Comparison of ENCODE assay signal across 14 mouse cellular contexts in the genomic region with DNA sequence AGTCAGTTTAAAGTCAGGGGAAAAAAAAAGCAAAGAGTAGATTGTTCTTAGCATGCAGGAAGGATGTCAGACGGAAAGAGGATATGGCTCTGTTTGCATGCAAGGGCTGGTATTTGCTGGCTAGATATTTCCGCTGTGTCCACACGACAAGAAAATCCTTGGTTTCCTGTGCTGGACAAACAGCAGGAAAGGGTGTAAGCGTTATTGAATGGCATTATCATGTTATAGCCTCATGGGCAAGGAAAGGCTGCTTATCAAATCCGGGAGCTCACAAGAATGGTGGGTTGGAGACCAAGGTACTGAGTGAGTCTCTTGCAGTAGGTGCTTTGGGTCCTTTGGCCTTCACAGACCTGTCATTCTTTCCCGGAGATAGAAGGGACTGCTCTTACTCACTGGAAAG.
DNase-seq lines count a peak whose midpoint lies in the region; ATAC-seq and TF ChIP-seq lines count a peak whose summit lies in the region.
"Had no signal": no experiment of that assay in that cellular context is flagged by ENCODE, and none has a peak within 500 bp of the region (broad histone marks: within the 10 kb centered on the region; RNA-seq: fewer than 3 reads in every experiment).

No protein-coding gene starts in this region.

- no peaks in the 10 kb centered on the region for H3K27me3 ChIP-seq in kidney, embryonic 16.5 days (ENCODE audit: insufficient read depth, low read length)
- H3K27me3 ChIP-seq in heart, postnatal 0 days (ENCODE audit: control insufficient read depth, insufficient read depth, low read length) = no peaks in the 10 kb centered on the region
- H3K27me3 ChIP-seq in liver, embryonic 13.5 days = no peaks in the 10 kb centered on the region
- H3K27me3 ChIP-seq: hindbrain, embryonic 12.5 days; midbrain, embryonic 12.5 days had no signal

- H3K27ac ChIP-seq in kidney, embryonic 16.5 days (ENCODE audit: low read length) = no peak overlapping the region; the same call in 1 of the 2 replicates
- peak overlapping the region; percentile 30; the same call in 1 of the 2 replicates for H3K27ac ChIP-seq in heart, postnatal 0 days (ENCODE audit: low read depth)
- no peak overlapping the region for H3K27ac ChIP-seq in liver, embryonic 13.5 days
- H3K27ac ChIP-seq: hindbrain, embryonic 12.5 days; left cerebral cortex, adult 2 months; midbrain, embryonic 12.5 days had no signal

- H3K4me1 ChIP-seq in kidney, embryonic 16.5 days (ENCODE audit: insufficient read depth, low read length) = no peaks in the 10 kb centered on the region
- no peaks in the 10 kb centered on the region for H3K4me1 ChIP-seq in heart, postnatal 0 days (ENCODE audit: control insufficient read depth, insufficient read depth)
- H3K4me1 ChIP-seq in liver, embryonic 13.5 days (replicated peaks) = no peaks in the 10 kb centered on the region

- no peaks in the 10 kb centered on the region for H3K36me3 ChIP-seq in kidney, embryonic 16.5 days (ENCODE audit: insufficient read depth, low read length)
- no peaks in the 10 kb centered on the region for H3K36me3 ChIP-seq in heart, postnatal 0 days (replicated peaks; ENCODE audit: control insufficient read depth, insufficient read depth, low read length)
- H3K36me3 ChIP-seq in liver, embryonic 13.5 days = no peaks in the 10 kb centered on the region
- H3K36me3 ChIP-seq: hindbrain, embryonic 12.5 days; midbrain, embryonic 12.5 days had no signal

- no peak for TF ChIP-seq EP300 in heart, postnatal 0 days (IDR thresholded peaks at IDR 0.05; ENCODE audit: low read depth)

- H3K4me2 ChIP-seq in kidney, embryonic 16.5 days (replicated peaks; ENCODE audit: low read depth, low read length) = no peak overlapping the region
- no peak overlapping the region for H3K4me2 ChIP-seq in heart, postnatal 0 days (ENCODE audit: low read depth, low read length)
- no peak overlapping the region for H3K4me2 ChIP-seq in liver, embryonic 13.5 days
- H3K4me2 ChIP-seq: hindbrain, embryonic 12.5 days; midbrain, embryonic 12.5 days had no signal

- H3K9me3 ChIP-seq in kidney, embryonic 16.5 days (ENCODE audit: low read length) = no peaks in the 10 kb centered on the region
- no peaks in the 10 kb centered on the region for H3K9me3 ChIP-seq in heart, postnatal 0 days (replicated peaks; ENCODE audit: control insufficient read depth, low read length)
- no peaks in the 10 kb centered on the region for H3K9me3 ChIP-seq in liver, embryonic 13.5 days (replicated peaks)
- H3K9me3 ChIP-seq: hindbrain, embryonic 12.5 days; midbrain, embryonic 12.5 days had no signal

- WGBS in kidney, embryonic 16.5 days = 78% methylated on average over 6 of the region's 6 CpGs
- 46% methylated on average over 6 of the region's 6 CpGs for WGBS in heart, postnatal 0 days
- 31% methylated on average over 6 of the region's 6 CpGs for WGBS in liver, embryonic 13.5 days (ENCODE audit: insufficient replicate concordance)

- H3K4me3 ChIP-seq in kidney, embryonic 16.5 days (ENCODE audit: low read length) = no peak overlapping the region
- no peak overlapping the region for H3K4me3 ChIP-seq in heart, postnatal 0 days (ENCODE audit: low read depth, low read length)
- H3K4me3 ChIP-seq in liver, embryonic 13.5 days (replicated peaks) = no peak overlapping the region
- H3K4me3 ChIP-seq: hindbrain, embryonic 12.5 days; left cerebral cortex, adult 2 months; midbrain, embryonic 12.5 days had no signal

- no peak overlapping the region for H3K9ac ChIP-seq in kidney, embryonic 16.5 days (replicated peaks; ENCODE audit: low read length)
- H3K9ac ChIP-seq in heart, postnatal 0 days (replicated peaks; ENCODE audit: low read depth, low read length) = no peak overlapping the region
- H3K9ac ChIP-seq in liver, embryonic 13.5 days = no peak overlapping the region
- H3K9ac ChIP-seq: forebrain, postnatal 0 days; hindbrain, embryonic 12.5 days; midbrain, embryonic 12.5 days had no signal

- no peak for TF ChIP-seq CTCF in heart, postnatal 0 days (IDR thresholded peaks at IDR 0.05; ENCODE audit: low read depth)

- peak; percentile 31 for DNase-seq in kidney, adult 11 months
- DNase-seq in heart, postnatal 0 days (ENCODE audit: low spot score) = peak; percentile 47
- no peak for DNase-seq in liver, embryonic 13.5 days
- DNase-seq in lung, postnatal 25 days (ENCODE audit: low spot score) = peak; percentile 70
- no peak for DNase-seq in spleen, postnatal 10 days (ENCODE audit: low spot score in 2 of 2)
- DNase-seq in ovary, adult 18-20 months (ENCODE audit: low spot score) = no peak
- DNase-seq: forebrain, postnatal 0 days; gastrocnemius, postnatal 14 days had no signal

- no peak for ATAC-seq in kidney, embryonic 16.5 days (ENCODE audit: low FRiP score, low TSS enrichment)
- peak; percentile 33; the same call in 1 of the 2 replicates for ATAC-seq in heart, postnatal 0 days (ENCODE audit: insufficient read depth, low read depth)
- peak; percentile 23; the same call in 1 of the 2 replicates for ATAC-seq in liver, embryonic 13.5 days (ENCODE audit: low read depth)
- ATAC-seq: CD4-positive, CD25-positive, alpha-beta regulatory T cell, adult 4 months; forebrain, postnatal 0 days; intestine, postnatal 0 days had no signal

Comparison
In these comparisons a context has a peak if more than half of its experiments do, and no peak if none do; other contexts are left out.
1. DNase-seq: peak in kidney, adult 11 months (single experiment), heart, postnatal 0 days (single experiment) and lung, postnatal 25 days (single experiment); none in liver, embryonic 13.5 days (single experiment), spleen, postnatal 10 days (0 of 2) and ovary, adult 18-20 months (single experiment).